Mouse (Mus musculus) liver, embryonic 14.5 days (tissue): Measurements from ENCODE around the gene Cop1.

Experiments
- CTCF ChIP-seq: IDR thresholded peaks from 2 replicates; pipeline ENCODE4 v1.5.1; 2016; ENCODE audit warnings: antibody characterized with exemption, low read depth, control low read depth
- EP300 ChIP-seq: IDR thresholded peaks from 2 replicates; pipeline ENCODE4 v1.6.1; 2016; ENCODE audit warnings: antibody characterized with exemption, low read depth

DNA sequence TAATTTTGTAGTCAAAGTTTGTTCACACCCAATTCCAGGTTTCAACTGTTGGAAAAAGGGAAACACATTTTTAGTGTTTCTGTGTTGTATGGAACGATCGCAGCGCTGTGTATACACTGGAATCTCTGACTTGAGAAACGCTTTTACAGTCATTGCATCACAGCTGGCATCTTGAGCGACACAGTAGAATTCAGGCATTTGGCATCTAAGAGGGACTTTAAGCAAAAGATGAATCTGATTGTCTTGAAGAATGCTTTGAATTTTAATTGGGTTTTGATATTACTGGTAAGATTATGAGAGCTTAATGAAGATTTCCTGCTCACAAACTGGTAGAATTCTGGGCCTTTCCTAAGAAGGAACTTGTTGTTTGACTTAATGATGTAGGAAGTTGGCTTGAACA, 1.3 kb downstream of the Cop1 start:
- TF ChIP-seq CTCF (no peak), EP300 (no peak)
